7 mouse cellular contexts compared by ENCODE assay signal in the genomic region with DNA sequence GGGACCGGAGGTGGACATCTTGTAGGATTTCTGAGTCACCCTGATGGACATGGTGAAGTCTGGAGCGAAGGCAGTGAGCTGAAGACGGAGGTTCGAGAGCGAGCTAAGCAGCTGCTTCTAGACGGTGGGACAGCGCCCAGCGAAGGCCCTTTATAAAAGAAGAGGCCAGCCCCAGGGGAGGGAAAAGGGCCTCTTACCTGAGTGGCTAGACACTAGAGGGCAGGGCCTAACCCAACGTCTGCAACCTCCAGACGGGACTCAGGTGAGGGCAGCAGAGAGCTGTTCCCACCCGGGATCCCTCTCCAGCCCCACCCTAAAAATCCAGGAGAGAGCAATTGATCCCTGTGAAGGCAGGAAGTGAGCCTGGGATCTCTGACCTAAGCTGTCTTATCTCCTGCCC. TPM values are rescaled to one million over a fixed set of nuclear protein-coding genes. Genes with fewer than 3 reads are reported as not detected.
DNase-seq lines count a peak whose midpoint lies in the region; ATAC-seq and TF ChIP-seq lines count a peak whose summit lies in the region.

Gene Krt8 (minus strand): TSS at position 294 of the 400 bp plus-strand sequence.

- POLR2A ChIA-PET in Patski (lab: Charles Lee), result interaction anchor here (0.6 kb wide), 1 partner anchor 46 kb away, joined by 3 read pairs; no protein-coding TSS in a partner anchor

- ATAC-seq in Patski, result no peak
- ATAC-seq in embryonic facial prominence, embryonic 15.5 days (ENCODE audit: insufficient number of reproducible peaks, low FRiP score, low TSS enrichment, low read depth), result no peak
- peak; percentile 66 for ATAC-seq in kidney, embryonic 16.5 days (ENCODE audit: low FRiP score, low TSS enrichment)

- in situ Hi-C loops in Patski (cut with MboI; ENCODE audit: low pct_unique_long_range_greater_than_20kb), result no loop called here

- TF ChIP-seq CTCF in Patski (IDR thresholded peaks at IDR 0.05), result no peak

- H3K27me3 ChIP-seq in Patski, result no peaks in the 10 kb centered on the region
- peaks cover 72% of the 10 kb centered on the region for H3K27me3 ChIP-seq in embryonic facial prominence, embryonic 15.5 days
- peaks cover 31% of the 10 kb centered on the region for H3K27me3 ChIP-seq in kidney, embryonic 16.5 days (ENCODE audit: insufficient read depth, low read length)

- peaks cover 40% of the 10 kb centered on the region for H3K4me1 ChIP-seq in embryonic facial prominence, embryonic 15.5 days
- H3K4me1 ChIP-seq in kidney, embryonic 16.5 days (ENCODE audit: insufficient read depth, low read length), result peaks cover 9% of the 10 kb centered on the region

- H3K9me3 ChIP-seq in embryonic facial prominence, embryonic 15.5 days (replicated peaks), result no peaks in the 10 kb centered on the region
- H3K9me3 ChIP-seq in kidney, embryonic 16.5 days (ENCODE audit: low read length), result no peaks in the 10 kb centered on the region

- no peak for DNase-seq in Patski (ENCODE audit: low read depth, low spot score)
- peak; percentile 73 for DNase-seq in lung, postnatal 10 days
- no peak for DNase-seq in left cerebral cortex, postnatal 14 days (ENCODE audit: low spot score in 2 of 2)
- no peak for DNase-seq in gastrocnemius, postnatal 10 days
- DNase-seq in left cerebral cortex, adult 9 months (ENCODE audit: low spot score in 2 of 2), result no peak

- H3K4me3 ChIP-seq in embryonic facial prominence, embryonic 15.5 days (replicated peaks), result peak within 1 kb of the TSS; percentile 37
- H3K4me3 ChIP-seq in kidney, embryonic 16.5 days (ENCODE audit: low read length), result peak within 1 kb of the TSS; percentile 53

- 32% methylated on average over 11 of the region's 11 CpGs for WGBS in embryonic facial prominence, embryonic 15.5 days
- 20% methylated on average over 10 of the region's 11 CpGs for WGBS in kidney, embryonic 16.5 days

- peak within 1 kb of the TSS; percentile 23 for H3K9ac ChIP-seq in embryonic facial prominence, embryonic 15.5 days
- peak within 1 kb of the TSS; percentile 65 for H3K9ac ChIP-seq in kidney, embryonic 16.5 days (replicated peaks; ENCODE audit: low read length)

- no peak within 1 kb of the TSS for H3K27ac ChIP-seq in embryonic facial prominence, embryonic 15.5 days (replicated peaks)
- peak within 1 kb of the TSS; percentile 70 for H3K27ac ChIP-seq in kidney, embryonic 16.5 days (ENCODE audit: low read length)

- no peaks in the 10 kb centered on the region for H3K36me3 ChIP-seq in embryonic facial prominence, embryonic 15.5 days
- H3K36me3 ChIP-seq in kidney, embryonic 16.5 days (ENCODE audit: insufficient read depth, low read length), result no peaks in the 10 kb centered on the region

- CTCF ChIA-PET in Patski (lab: Charles Lee), result interaction anchor here (1.0 to 4.1 kb wide), 9 partner anchors 13 to 142 kb away, joined by 3 to 26 read pairs (median 4); no protein-coding TSS in a partner anchor

- H3K4me2 ChIP-seq in embryonic facial prominence, embryonic 15.5 days (replicated peaks), result peak within 1 kb of the TSS; percentile 54
- peak within 1 kb of the TSS; percentile 61 for H3K4me2 ChIP-seq in kidney, embryonic 16.5 days (replicated peaks; ENCODE audit: low read depth, low read length)

- intact Hi-C loops in left cerebral cortex, postnatal 14 days (cut with DNase I), result no loop called here

RNA-seq across cellular contexts. Expression of gene Krt8, which starts in this region (rescaled TPM):
- 73.5 TPM for polyA plus RNA-seq in Patski (2021)
- 131 and 181 TPM in 2 replicates for polyA plus RNA-seq in embryonic facial prominence, embryonic 15.5 days (2015; fragmentation: Nextera tagmentation; extraction: Ambion mirVana)
- polyA plus RNA-seq in kidney, embryonic 16.5 days (2015; fragmentation: Nextera tagmentation; extraction: Ambion mirVana), result 267 and 282 TPM in 2 replicates
- not detected for total RNA-seq in left cerebral cortex, postnatal 14 days (2021)
- total RNA-seq in gastrocnemius, postnatal 10 days (2021), result 1 to 10 TPM; 1.4 to 1.7 TPM
